Mouse (Mus musculus) cerebellum, adult 11 months (tissue): ENCODE data around the gene Kcnn3.

ENCODE experiments used
- DNase-seq: peaks from one replicate; pipeline ENCODE4 v3.0.0; 2022

Gene Kcnn3

GRCm38 (mm10) chr3:89520618-89521502 is 896 bp downstream of the Kcnn3 start:
- DNase-seq: no peak

GRCm38 (mm10) chr3:89521503-89521854 is 1.5 kb downstream of the Kcnn3 start:
- no peak for DNase-seq

- no peak for DNase-seq
These were observed 2.6 kb downstream of the Kcnn3 start for GRCm38 (mm10) chr3:89522450-89523128.

- no peak for DNase-seq
These were observed 6.5 kb downstream of the Kcnn3 start for GRCm38 (mm10) chr3:89526298-89527090.

- DNase-seq: no peak
These were observed 9.8 kb downstream of the Kcnn3 start for GRCm38 (mm10) chr3:89529796-89530195.

- DNase-seq: peak; percentile 68
These were observed 14.7 kb downstream of the Kcnn3 start for GRCm38 (mm10) chr3:89534566-89535097.

GRCm38 (mm10) chr3:89535147-89535546 is 15.2 kb downstream of the Kcnn3 start:
- DNase-seq: no peak

GRCm38 (mm10) chr3:89539036-89539739 is 19.2 kb downstream of the Kcnn3 start:
- no peak for DNase-seq

GRCm38 (mm10) chr3:89539740-89540370 is 19.9 kb downstream of the Kcnn3 start:
- DNase-seq: no peak

GRCm38 (mm10) chr3:89540371-89540743 is 20.4 kb downstream of the Kcnn3 start:
- no peak for DNase-seq

- DNase-seq: no peak
These were observed 27.0 kb downstream of the Kcnn3 start for GRCm38 (mm10) chr3:89546951-89547350.

GRCm38 (mm10) chr3:89548805-89549204 is 28.8 kb downstream of the Kcnn3 start:
- no peak for DNase-seq

GRCm38 (mm10) chr3:89549488-89549887 is 29.5 kb downstream of the Kcnn3 start:
- DNase-seq: no peak

GRCm38 (mm10) chr3:89551880-89552279 is 31.9 kb downstream of the Kcnn3 start:
- peak; percentile 87 for DNase-seq

- DNase-seq: no peak
These were observed 33.5 kb downstream of the Kcnn3 start for GRCm38 (mm10) chr3:89553432-89553831.

- no peak for DNase-seq
These were observed 34.0 kb downstream of the Kcnn3 start for GRCm38 (mm10) chr3:89553946-89554345.

GRCm38 (mm10) chr3:89554587-89554986 is 34.6 kb downstream of the Kcnn3 start:
- no peak for DNase-seq

GRCm38 (mm10) chr3:89557811-89558210 is 37.8 kb downstream of the Kcnn3 start:
- DNase-seq: no peak

- DNase-seq: no peak
These were observed 39.3 kb downstream of the Kcnn3 start for GRCm38 (mm10) chr3:89558972-89559910.

GRCm38 (mm10) chr3:89561386-89561785 is 41.4 kb downstream of the Kcnn3 start:
- peak; percentile 22 for DNase-seq

GRCm38 (mm10) chr3:89565371-89565770 is 45.4 kb downstream of the Kcnn3 start:
- no peak for DNase-seq
